Mouse (Mus musculus) retina, embryonic 14.5 days (tissue): Measurements from ENCODE around the gene Nrf1.
A peak's percentile ranks its signal among the peaks of the same experiment; 100 is the strongest.

Experiments
- DNase-seq: peaks from one replicate; pipeline ENCODE4 v3.0.0-alpha.2; 2015; ENCODE audit warnings: low spot score

Nrf1 gene

DNA sequence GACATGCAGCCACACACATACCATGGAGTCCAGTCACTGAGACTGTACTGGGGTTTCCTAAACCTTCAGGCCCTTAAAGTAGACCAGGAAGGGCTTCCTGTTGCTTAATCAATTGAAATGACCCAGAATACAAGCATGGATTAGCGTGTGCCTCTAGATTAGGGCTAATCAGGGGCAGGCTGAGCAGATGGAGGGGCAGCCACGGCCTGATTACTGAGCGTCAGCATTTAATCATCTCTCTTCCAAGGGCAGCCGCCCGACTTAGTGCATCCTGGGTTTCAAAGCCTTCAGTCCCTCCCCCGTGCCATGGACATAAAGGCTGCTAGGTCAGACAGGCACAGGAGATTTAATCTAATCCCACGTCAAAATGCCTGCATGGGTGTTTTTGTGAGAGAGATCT lies 99.3 kb downstream of the Nrf1 start:
- peak; percentile 58 for DNase-seq

GRCm38 (mm10) chr6:30147753-30148152 lies 100.0 kb downstream of the Nrf1 start:
- no peak for DNase-seq

DNA sequence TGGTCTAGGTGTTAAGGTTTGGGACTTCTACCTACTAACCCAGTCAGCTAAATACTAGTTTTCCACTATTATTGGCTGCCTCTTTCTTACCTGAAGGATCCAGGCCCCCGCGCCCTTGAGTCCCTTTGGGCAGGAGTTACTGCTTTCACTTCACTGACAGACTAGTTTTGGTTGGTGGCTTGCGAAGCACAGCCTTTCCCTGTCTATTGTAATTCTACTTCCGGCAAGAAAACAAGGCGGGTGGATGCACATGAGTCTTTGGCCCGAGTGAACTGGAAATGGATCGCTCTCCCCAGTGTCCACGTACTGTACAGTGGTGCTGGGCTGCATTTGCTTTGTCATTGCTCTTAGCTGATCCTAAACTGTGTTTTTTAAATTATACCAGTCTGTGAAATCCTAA lies 102.7 kb downstream of the Nrf1 start:
- no peak for DNase-seq

DNA sequence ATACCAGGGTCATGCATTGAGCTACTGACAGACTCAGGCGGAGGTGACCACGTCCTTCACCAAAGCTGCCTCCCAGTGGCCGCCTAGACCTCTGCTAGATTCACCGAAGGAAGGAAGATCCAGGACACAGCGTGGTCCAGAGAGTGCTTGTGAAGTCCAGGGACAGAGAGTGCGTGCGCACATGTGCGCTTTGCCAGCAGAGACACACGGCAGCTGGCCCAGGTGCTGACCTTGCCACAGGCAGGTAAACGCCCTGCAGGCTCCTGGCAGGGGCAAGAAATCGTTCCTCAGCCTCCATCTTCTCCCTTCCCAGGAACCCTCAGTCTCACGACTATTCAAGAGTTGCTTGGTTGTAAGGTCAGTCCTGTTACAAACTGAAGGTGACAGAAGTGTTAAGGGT lies 104.4 kb downstream of the Nrf1 start:
- DNase-seq, result no peak

- DNase-seq, result no peak
These were observed 104.9 kb downstream of the Nrf1 start for GRCm38 (mm10) chr6:30152649-30153048.

GRCm38 (mm10) chr6:30153076-30153475 lies 105.3 kb downstream of the Nrf1 start:
- no peak for DNase-seq

- no peak for DNase-seq
These were observed 106.1 kb downstream of the Nrf1 start for GRCm38 (mm10) chr6:30153733-30154415.

GRCm38 (mm10) chr6:30159516-30160045 lies 111.8 kb downstream of the Nrf1 start:
- no peak for DNase-seq

DNA sequence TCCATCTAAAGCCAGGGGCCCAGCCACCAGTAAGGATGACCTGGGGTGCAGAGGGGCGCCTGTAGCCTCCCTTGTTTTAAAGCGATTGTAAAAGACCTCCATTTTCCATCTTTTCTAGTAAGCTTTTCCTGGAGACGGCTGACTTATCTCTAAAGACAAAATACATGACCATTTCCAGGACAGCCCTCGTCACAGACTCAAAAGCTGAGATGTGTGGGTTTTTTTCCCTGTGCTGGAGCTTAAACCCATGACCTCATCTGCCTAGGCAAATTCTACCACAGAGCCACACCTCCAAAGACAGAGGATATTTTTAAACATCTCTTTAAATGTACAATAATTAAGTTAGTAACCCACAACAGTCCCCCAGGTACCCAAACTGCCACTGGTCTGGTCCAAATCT lies 112.6 kb downstream of the Nrf1 start:
- DNase-seq, result no peak

- no peak for DNase-seq
These were observed 113.8 kb downstream of the Nrf1 start for GRCm38 (mm10) chr6:30161618-30162017.

GRCm38 (mm10) chr6:30162091-30162490 lies 114.3 kb downstream of the Nrf1 start:
- no peak for DNase-seq

- DNase-seq, result peak; percentile 37
These were observed 118.6 kb downstream of the Nrf1 start for GRCm38 (mm10) chr6:30166349-30166748.

DNA sequence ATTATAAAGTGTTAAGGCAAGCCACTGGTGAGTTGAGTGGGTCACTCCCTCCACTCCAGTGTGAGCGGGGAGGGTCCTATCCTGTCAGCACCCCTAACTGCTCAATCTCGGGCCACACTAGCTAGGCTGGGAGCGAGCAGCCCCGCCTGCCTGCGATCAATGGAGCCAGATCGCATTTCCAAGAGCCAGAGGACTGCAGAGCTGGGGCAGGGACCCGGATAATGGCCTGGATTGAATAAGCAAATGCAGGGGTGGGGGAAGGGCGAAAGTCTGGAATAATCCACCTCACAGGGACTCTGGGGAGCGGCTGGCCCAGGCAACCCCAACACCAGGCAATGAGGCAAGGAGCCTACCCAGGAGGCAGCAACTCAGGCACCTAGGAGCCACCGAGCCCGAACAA lies 119.4 kb downstream of the Nrf1 start:
- DNase-seq, result peak; percentile 73

DNA sequence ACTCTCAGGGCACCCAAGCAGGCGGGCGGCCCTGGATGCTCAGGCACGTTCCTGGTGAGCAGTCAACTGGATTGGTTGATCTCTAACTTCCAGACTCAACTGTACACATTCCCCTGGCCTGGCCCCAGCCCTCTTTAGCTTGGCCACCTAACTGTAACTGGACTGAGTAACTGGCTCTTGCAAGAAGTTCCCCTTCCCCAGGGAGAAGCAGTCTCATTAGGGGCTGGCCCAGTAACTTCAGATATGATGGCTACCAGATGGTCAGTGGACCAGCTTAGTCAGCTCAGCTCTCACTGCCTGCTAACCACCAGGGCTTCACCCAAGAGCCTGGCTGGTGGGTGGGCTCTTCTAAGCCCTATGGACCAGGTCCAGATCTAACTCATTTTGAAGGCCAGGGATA lies 120.5 kb downstream of the Nrf1 start:
- DNase-seq, result peak; percentile 38

DNA sequence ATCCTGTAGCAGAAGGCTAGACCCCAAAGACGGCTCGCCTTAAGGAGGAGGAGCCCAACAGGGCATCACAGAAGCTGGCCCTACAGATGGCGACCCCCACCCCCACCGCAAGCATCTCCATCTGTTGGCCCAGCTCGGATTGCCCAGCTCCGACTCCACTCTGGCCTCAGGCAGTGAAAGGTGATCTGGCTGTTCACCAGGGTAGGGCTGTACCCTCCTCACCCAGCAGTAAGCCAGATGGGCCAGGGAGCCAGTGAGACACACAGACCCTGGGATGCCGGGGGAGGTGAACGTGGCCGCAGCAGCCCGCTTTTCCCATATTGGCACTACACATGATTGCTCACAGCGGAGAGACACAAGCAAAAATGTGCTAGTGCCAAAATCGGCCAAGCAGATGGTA lies 121.4 kb downstream of the Nrf1 start:
- peak; percentile 46 for DNase-seq

DNA sequence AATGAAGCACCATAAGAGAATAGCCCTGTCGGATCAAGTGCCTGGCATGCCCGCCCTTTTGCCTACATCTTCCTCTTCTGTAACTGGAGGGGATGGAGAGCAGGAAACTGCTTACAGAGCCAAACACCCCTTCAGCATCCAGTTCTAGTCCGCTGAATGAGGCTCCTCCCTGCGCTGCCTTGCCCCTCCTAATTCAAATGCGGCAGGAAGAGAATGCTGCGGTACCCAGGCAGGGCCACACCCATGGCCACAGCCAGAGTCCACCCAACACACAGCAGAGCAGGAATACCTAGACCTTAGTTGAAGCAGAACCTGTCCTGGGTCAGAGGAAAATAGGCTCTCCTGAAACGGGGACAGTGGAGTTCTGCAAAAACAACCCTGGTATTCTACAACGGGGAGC lies 123.4 kb downstream of the Nrf1 start:
- no peak for DNase-seq

DNA sequence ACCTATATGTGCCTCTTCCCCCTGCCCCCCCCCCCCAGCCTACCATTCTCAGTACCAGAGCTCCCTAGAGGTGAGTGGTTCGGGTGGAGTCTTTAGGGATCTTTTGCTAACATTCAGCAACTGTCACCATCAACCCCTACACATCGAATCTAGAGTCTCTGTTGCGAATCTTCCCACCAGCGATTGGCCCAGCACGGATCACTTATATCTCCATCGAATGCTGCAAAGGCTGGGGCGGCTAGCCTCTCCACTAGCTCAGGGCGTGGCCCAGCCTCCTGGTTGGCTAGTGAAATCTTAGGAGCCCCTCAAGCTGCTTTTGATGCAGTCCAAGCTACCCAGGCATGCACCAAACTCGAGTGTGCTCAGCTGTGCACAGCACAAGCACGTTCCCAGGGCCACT lies 124.2 kb downstream of the Nrf1 start:
- no peak for DNase-seq

GRCm38 (mm10) chr6:30172441-30172819 lies 124.6 kb downstream of the Nrf1 start:
- DNase-seq, result peak; percentile 29

- peak; percentile 47 for DNase-seq
These were observed 125.2 kb downstream of the Nrf1 start for GRCm38 (mm10) chr6:30172820-30173550.

DNA sequence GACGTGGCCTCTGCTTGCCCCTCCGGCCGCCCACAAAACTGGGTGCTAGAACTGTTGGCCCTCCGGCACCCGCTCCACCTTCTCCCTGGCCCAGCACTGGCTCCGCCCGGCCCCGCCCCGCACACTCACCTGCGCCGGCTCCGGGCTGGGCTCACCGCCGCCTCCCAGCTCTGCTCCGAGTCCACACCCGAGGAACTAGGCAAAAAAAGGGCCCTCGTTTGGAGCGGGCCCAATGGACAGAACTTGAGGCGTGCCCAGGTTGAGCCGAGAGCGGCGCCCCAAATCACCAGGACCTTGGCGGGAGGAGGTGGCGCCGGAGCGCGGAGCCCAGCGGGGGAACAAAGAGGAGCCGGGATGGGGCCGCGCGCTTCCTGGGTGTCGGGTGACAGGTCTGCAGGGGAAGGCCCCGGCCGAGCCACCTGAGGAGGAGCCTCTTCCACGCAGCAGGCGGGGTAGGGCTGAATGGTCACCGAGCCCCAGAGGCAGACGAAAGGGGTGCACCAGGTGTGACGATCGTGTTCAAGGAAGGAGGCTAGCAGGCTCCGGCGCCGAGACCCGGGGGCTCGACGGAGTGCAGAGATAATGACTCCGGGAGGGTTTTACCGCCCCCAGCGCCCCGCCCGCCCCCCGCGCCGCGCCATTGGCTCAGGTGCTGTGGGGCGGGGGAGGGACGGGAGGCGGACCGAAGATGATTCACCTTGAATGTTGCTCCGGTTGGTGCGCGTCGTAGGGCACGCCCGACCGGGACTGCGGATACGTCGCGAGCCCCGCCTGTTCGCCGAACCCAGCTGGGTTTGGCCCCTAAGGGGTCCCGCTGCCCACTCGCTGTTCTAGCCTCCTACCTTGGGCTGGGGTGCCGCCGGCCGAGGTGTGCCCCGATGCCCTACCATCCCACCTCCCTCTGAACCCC lies 126.0 kb downstream of the Nrf1 start:
- DNase-seq, result peak; percentile 37

GRCm38 (mm10) chr6:30174461-30175224 lies 126.9 kb downstream of the Nrf1 start:
- DNase-seq, result peak; percentile 61
